Mouse (Mus musculus): ENCODE results near the gene Dock9. TPM values are rescaled to one million over a fixed set of nuclear protein-coding genes. Genes with fewer than 3 reads are reported as not detected.

Gene Dock9
- polyA plus RNA-seq, 1 experiment from 2014 or later = 6.4 TPM

- no peaks in the 10 kb centered on the region for H3K27me3 ChIP-seq (ENCODE audit: control insufficient read depth, insufficient read depth, low read length)
Measured at GRCm38 (mm10) chr14:121798411-121798799, 768 bp upstream of the Dock9 start.

GRCm38 (mm10) chr14:121796571-121797456 is 823 bp downstream of the Dock9 start:
- Histone ChIP-seq H3K4me2 (replicated peaks; ENCODE audit: low read depth) (peak overlapping the region; percentile 69), H3K36me3 (ENCODE audit: control insufficient read depth, insufficient read depth, low read length) (no peaks in the 10 kb centered on the region), H3K27ac (replicated peaks) (peak overlapping the region; percentile 95), H3K9me3 (ENCODE audit: control insufficient read depth, low read length) (no peaks in the 10 kb centered on the region), H3K27me3 (ENCODE audit: control insufficient read depth, insufficient read depth, low read length) (no peaks in the 10 kb centered on the region), H3K4me3 (ENCODE audit: low read depth, low read length) (peak overlapping the region; percentile 73), H3K4me1 (replicated peaks; ENCODE audit: control insufficient read depth, insufficient read depth) (no peaks in the 10 kb centered on the region), H3K9ac (ENCODE audit: low read length) (peak overlapping the region; percentile 75)
- TF ChIP-seq EP300 (optimal IDR thresholded peaks at IDR 0.05) (no peak), CTCF (IDR thresholded peaks at IDR 0.05; ENCODE audit: low read depth) (no peak)
- no peak; the same call in 1 of the 2 replicates for ATAC-seq (ENCODE audit: low FRiP score, low TSS enrichment)
- 11% methylated on average over 28 of the region's 28 CpGs for WGBS
- DNase-seq (ENCODE audit: low spot score) = no peak

More at GRCm38 (mm10) chr14:121798411-121798799, 768 bp upstream of the Dock9 start:
- H3K27ac ChIP-seq (replicated peaks) = peak overlapping the region; percentile 95
- no peaks in the 10 kb centered on the region for H3K36me3 ChIP-seq (ENCODE audit: control insufficient read depth, insufficient read depth, low read length)
- peak overlapping the region; percentile 75 for H3K9ac ChIP-seq (ENCODE audit: low read length)
- no peaks in the 10 kb centered on the region for H3K4me1 ChIP-seq (replicated peaks; ENCODE audit: control insufficient read depth, insufficient read depth)
- TF ChIP-seq CTCF (IDR thresholded peaks at IDR 0.05; ENCODE audit: low read depth) (no peak), EP300 (optimal IDR thresholded peaks at IDR 0.05) (no peak)
- peak overlapping the region; percentile 73 for H3K4me3 ChIP-seq (ENCODE audit: low read depth, low read length)
- peak; percentile 96 for DNase-seq (ENCODE audit: low spot score)
- ATAC-seq (ENCODE audit: low FRiP score, low TSS enrichment) = peak; percentile 91
- peak overlapping the region; percentile 69 for H3K4me2 ChIP-seq (replicated peaks; ENCODE audit: low read depth)
- no peaks in the 10 kb centered on the region for H3K9me3 ChIP-seq (ENCODE audit: control insufficient read depth, low read length)
- WGBS = under 1% methylated on average over 22 of the region's 22 CpGs

- no peaks in the 10 kb centered on the region for H3K27me3 ChIP-seq (ENCODE audit: control insufficient read depth, insufficient read depth, low read length)
- no peak overlapping the region for H3K4me2 ChIP-seq (replicated peaks; ENCODE audit: low read depth)
- no peaks in the 10 kb centered on the region for H3K4me1 ChIP-seq (replicated peaks; ENCODE audit: control insufficient read depth, insufficient read depth)
- no peak for ATAC-seq (ENCODE audit: low FRiP score, low TSS enrichment)
- H3K27ac ChIP-seq (replicated peaks) = no peak overlapping the region
- H3K4me3 ChIP-seq (ENCODE audit: low read depth, low read length) = no peak overlapping the region
- 76% methylated on average over 7 of the region's 7 CpGs for WGBS
- H3K36me3 ChIP-seq (ENCODE audit: control insufficient read depth, insufficient read depth, low read length) = no peaks in the 10 kb centered on the region
- no peak overlapping the region for H3K9ac ChIP-seq (ENCODE audit: low read length)
- no peaks in the 10 kb centered on the region for H3K9me3 ChIP-seq (ENCODE audit: control insufficient read depth, low read length)
- TF ChIP-seq CTCF (IDR thresholded peaks at IDR 0.05; ENCODE audit: low read depth) (no peak), EP300 (optimal IDR thresholded peaks at IDR 0.05) (no peak)
- no peak for DNase-seq (ENCODE audit: low spot score)
Measured at GRCm38 (mm10) chr14:121795536-121795935, 2.1 kb downstream of the Dock9 start.

GRCm38 (mm10) chr14:121793639-121794038 is 4.0 kb downstream of the Dock9 start:
- no peak overlapping the region for H3K4me2 ChIP-seq (replicated peaks; ENCODE audit: low read depth)
- WGBS = 73% methylated on average over 5 of the region's 5 CpGs
- no peak overlapping the region for H3K4me3 ChIP-seq (ENCODE audit: low read depth, low read length)
- no peaks in the 10 kb centered on the region for H3K36me3 ChIP-seq (ENCODE audit: control insufficient read depth, insufficient read depth, low read length)
- no peaks in the 10 kb centered on the region for H3K27me3 ChIP-seq (ENCODE audit: control insufficient read depth, insufficient read depth, low read length)
- no peak overlapping the region for H3K9ac ChIP-seq (ENCODE audit: low read length)
- no peak for ATAC-seq (ENCODE audit: low FRiP score, low TSS enrichment)
- TF ChIP-seq CTCF (IDR thresholded peaks at IDR 0.05; ENCODE audit: low read depth) (no peak), EP300 (optimal IDR thresholded peaks at IDR 0.05) (no peak)
- no peak overlapping the region for H3K27ac ChIP-seq (replicated peaks)
- no peaks in the 10 kb centered on the region for H3K4me1 ChIP-seq (replicated peaks; ENCODE audit: control insufficient read depth, insufficient read depth)
- H3K9me3 ChIP-seq (ENCODE audit: control insufficient read depth, low read length) = no peaks in the 10 kb centered on the region
- DNase-seq (ENCODE audit: low spot score) = no peak

- H3K27ac ChIP-seq (replicated peaks) = no peak overlapping the region
- H3K4me3 ChIP-seq (ENCODE audit: low read depth, low read length) = no peak overlapping the region
- no peak for DNase-seq (ENCODE audit: low spot score)
- no peaks in the 10 kb centered on the region for H3K9me3 ChIP-seq (ENCODE audit: control insufficient read depth, low read length)
- no peaks in the 10 kb centered on the region for H3K4me1 ChIP-seq (replicated peaks; ENCODE audit: control insufficient read depth, insufficient read depth)
- H3K4me2 ChIP-seq (replicated peaks; ENCODE audit: low read depth) = no peak overlapping the region
- WGBS = 84% methylated on average over 2 of the region's 2 CpGs
- ATAC-seq (ENCODE audit: low FRiP score, low TSS enrichment) = no peak
- TF ChIP-seq CTCF (IDR thresholded peaks at IDR 0.05; ENCODE audit: low read depth) (no peak), EP300 (optimal IDR thresholded peaks at IDR 0.05) (no peak)
- no peaks in the 10 kb centered on the region for H3K36me3 ChIP-seq (ENCODE audit: control insufficient read depth, insufficient read depth, low read length)
- H3K27me3 ChIP-seq (ENCODE audit: control insufficient read depth, insufficient read depth, low read length) = no peaks in the 10 kb centered on the region
- H3K9ac ChIP-seq (ENCODE audit: low read length) = no peak overlapping the region
Measured at GRCm38 (mm10) chr14:121791935-121792334, 5.7 kb downstream of the Dock9 start.

- TF ChIP-seq EP300 (optimal IDR thresholded peaks at IDR 0.05) = no peak
- TF ChIP-seq CTCF (IDR thresholded peaks at IDR 0.05; ENCODE audit: low read depth) = no peak
- Histone ChIP-seq H3K27me3 (ENCODE audit: control insufficient read depth, insufficient read depth, low read length) (no peaks in the 10 kb centered on the region), H3K9ac (ENCODE audit: low read length) (no peak overlapping the region), H3K4me2 (replicated peaks; ENCODE audit: low read depth) (no peak overlapping the region), H3K4me3 (ENCODE audit: low read depth, low read length) (no peak overlapping the region), H3K27ac (replicated peaks) (no peak overlapping the region), H3K4me1 (replicated peaks; ENCODE audit: control insufficient read depth, insufficient read depth) (no peaks in the 10 kb centered on the region), H3K9me3 (ENCODE audit: control insufficient read depth, low read length) (no peaks in the 10 kb centered on the region), H3K36me3 (ENCODE audit: control insufficient read depth, insufficient read depth, low read length) (no peaks in the 10 kb centered on the region)
- ATAC-seq (ENCODE audit: low FRiP score, low TSS enrichment) (no peak), DNase-seq (ENCODE audit: low spot score) (no peak)
- 64% methylated on average over 7 of the region's 7 CpGs for WGBS
Measured at GRCm38 (mm10) chr14:121791112-121791511, 6.5 kb downstream of the Dock9 start.

Data from stomach, postnatal 0 days (tissue).